ENCODE assay signal across 26 mouse cellular contexts in the genomic region with DNA sequence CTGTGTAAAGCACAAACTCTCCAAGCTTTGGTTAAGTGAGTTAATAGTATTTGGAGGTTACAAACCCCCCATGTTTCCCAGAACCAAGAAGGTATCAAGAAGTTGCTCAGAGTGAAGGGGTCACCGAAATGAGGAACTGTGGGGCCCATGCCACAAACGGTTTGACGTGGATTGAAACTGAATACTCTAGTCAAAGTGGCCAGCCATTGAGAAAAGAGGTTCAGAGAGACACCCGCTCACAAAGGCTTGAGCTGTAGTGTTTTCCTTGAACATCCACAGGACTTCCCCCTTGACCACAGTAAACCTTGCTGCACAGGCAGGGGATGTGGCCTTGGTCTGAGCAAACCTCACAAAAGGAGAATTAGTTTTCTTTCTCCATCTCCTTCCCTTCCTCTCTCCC. TPM values are rescaled to one million over a fixed set of nuclear protein-coding genes. Genes with fewer than 3 reads are reported as not detected.
DNase-seq lines count a peak whose midpoint lies in the region; ATAC-seq and TF ChIP-seq lines count a peak whose summit lies in the region.
"Had no signal": no experiment of that assay in that cellular context is flagged by ENCODE, and none has a peak within 500 bp of the region (broad histone marks: within the 10 kb centered on the region; RNA-seq: fewer than 3 reads in every experiment).

No protein-coding gene starts in this region.

- peak; percentile 92 for ATAC-seq in common myeloid progenitor, adult 5-6 weeks (replicated peaks; ENCODE audit: low read depth, poor library complexity, severe bottlenecking)
- peak; percentile 69 for ATAC-seq in hematopoietic stem cell, adult 5-6 weeks (replicated peaks in 1 of 2; ENCODE audit: insufficient read depth in 1 of 2, low FRiP score in 2 of 2, low TSS enrichment in 1 of 2, low read depth in 1 of 2, poor library complexity in 2 of 2, severe bottlenecking in 2 of 2)
- peak; percentile 83 for ATAC-seq in megakaryocyte progenitor cell, adult 5-6 weeks (replicated peaks; ENCODE audit: poor library complexity)
- no peak for ATAC-seq in hindbrain, postnatal 0 days
- ATAC-seq: activated CD4-positive, CD25-positive, alpha-beta regulatory T cell, adult 4 months; forebrain, embryonic 13.5 days; forebrain, embryonic 15.5 days; forebrain, postnatal 0 days; Patski had no signal

- no peaks in the 10 kb centered on the region for H3K27me3 ChIP-seq in hindbrain, postnatal 0 days (ENCODE audit: insufficient read depth, low read length)
- H3K27me3 ChIP-seq: embryonic facial prominence, embryonic 13.5 days; embryonic facial prominence, embryonic 15.5 days; forebrain, embryonic 13.5 days; forebrain, embryonic 15.5 days; Patski had no signal

- no peak overlapping the region for H3K4me2 ChIP-seq in hindbrain, postnatal 0 days (ENCODE audit: low read depth, low read length)
- H3K4me2 ChIP-seq: embryonic facial prominence, embryonic 13.5 days; embryonic facial prominence, embryonic 15.5 days; forebrain, embryonic 13.5 days; forebrain, embryonic 15.5 days had no signal

- no peaks in the 10 kb centered on the region for H3K4me1 ChIP-seq in hindbrain, postnatal 0 days (ENCODE audit: insufficient read depth, low read length)
- H3K4me1 ChIP-seq: embryonic facial prominence, embryonic 13.5 days; embryonic facial prominence, embryonic 15.5 days; forebrain, embryonic 10.5 days; forebrain, embryonic 13.5 days; forebrain, embryonic 15.5 days had no signal

- H3K9me3 ChIP-seq in hindbrain, postnatal 0 days (ENCODE audit: low read length), result no peaks in the 10 kb centered on the region
- H3K9me3 ChIP-seq: embryonic facial prominence, embryonic 13.5 days; embryonic facial prominence, embryonic 15.5 days; forebrain, embryonic 10.5 days; forebrain, embryonic 15.5 days; G1E had no signal

- H3K9ac ChIP-seq in hindbrain, postnatal 0 days (replicated peaks; ENCODE audit: low read length), result no peak overlapping the region
- H3K9ac ChIP-seq: embryonic facial prominence, embryonic 13.5 days; embryonic facial prominence, embryonic 15.5 days; forebrain, embryonic 13.5 days; forebrain, embryonic 15.5 days; forebrain, postnatal 0 days had no signal

- TF ChIP-seq CTCF in hindbrain, postnatal 0 days (IDR thresholded peaks at IDR 0.05; ENCODE audit: low read depth), result no peak

- no peak overlapping the region for H3K27ac ChIP-seq in hindbrain, postnatal 0 days
- H3K27ac ChIP-seq: embryonic facial prominence, embryonic 13.5 days; embryonic facial prominence, embryonic 15.5 days; forebrain, embryonic 10.5 days; forebrain, embryonic 13.5 days; forebrain, embryonic 15.5 days had no signal

- no peaks in the 10 kb centered on the region for H3K36me3 ChIP-seq in hindbrain, postnatal 0 days (ENCODE audit: insufficient read depth, low read length)
- H3K36me3 ChIP-seq: embryonic facial prominence, embryonic 15.5 days; forebrain, embryonic 15.5 days had no signal

- H3K4me3 ChIP-seq in hindbrain, postnatal 0 days (ENCODE audit: low read length), result no peak overlapping the region
- H3K4me3 ChIP-seq: embryonic facial prominence, embryonic 13.5 days; embryonic facial prominence, embryonic 15.5 days; erythroblast, embryonic 14.5 days; forebrain, embryonic 10.5 days; forebrain, embryonic 13.5 days; forebrain, embryonic 15.5 days had no signal

- DNase-seq in 416B (ENCODE audit: low read depth), result peak; percentile 55
- no peak for DNase-seq in neural tube, embryonic 10.5 days (ENCODE audit: extremely low spot score, low spot score)
- DNase-seq in kidney, adult 18-20 months, result no peak
- DNase-seq in hindbrain, postnatal 0 days (ENCODE audit: low spot score), result no peak
- DNase-seq: adrenal gland, adult 8-10 months; adrenal gland, postnatal 14 days; adrenal gland, postnatal 36 days; cerebellum, adult 11-12 months; cerebellum, adult 2 months; cerebellum, adult 9-10 months; cerebellum, postnatal 10 days; cerebellum, postnatal 25 days; embryo, embryonic 11 days; forebrain, postnatal 0 days had no signal

- WGBS in hindbrain, postnatal 0 days, result 87% methylated on average over 4 of the region's 4 CpGs

RNA-seq across cellular contexts. Expression of a gene that starts 45.4 kb away (rescaled TPM):
- 31.6 and 35.8 TPM in 2 replicates for total RNA-seq in common myeloid progenitor, adult 5-6 weeks (2017)
- total RNA-seq in hematopoietic stem cell, adult 5-6 weeks (2017), result 29.6 and 34.2 TPM in 2 replicates
- 32.5 and 38.7 TPM in 2 replicates for total RNA-seq in megakaryocyte progenitor cell, adult 5-6 weeks (2015)
- 29.1 and 46.2 TPM in 2 replicates for total RNA-seq in megakaryocyte progenitor cell, adult 5-6 weeks (2017)
- total RNA-seq in hindbrain, postnatal 0 days (2014; rRNA removed), result 77.1 and 86.6 TPM in 2 replicates
- 19.3 and 21.6 TPM in 2 replicates for polyA plus RNA-seq in hindbrain, postnatal 0 days (2015; fragmentation: Nextera tagmentation; extraction: Ambion mirVana)
